Mouse (Mus musculus): ENCODE measurements around the gene Dgat2. TPM values are rescaled to one million over a fixed set of nuclear protein-coding genes. Genes with fewer than 3 reads are reported as not detected.

The Dgat2 gene
- total RNA-seq, 1 experiment from 2014 or later: 26.4 TPM

DNA sequence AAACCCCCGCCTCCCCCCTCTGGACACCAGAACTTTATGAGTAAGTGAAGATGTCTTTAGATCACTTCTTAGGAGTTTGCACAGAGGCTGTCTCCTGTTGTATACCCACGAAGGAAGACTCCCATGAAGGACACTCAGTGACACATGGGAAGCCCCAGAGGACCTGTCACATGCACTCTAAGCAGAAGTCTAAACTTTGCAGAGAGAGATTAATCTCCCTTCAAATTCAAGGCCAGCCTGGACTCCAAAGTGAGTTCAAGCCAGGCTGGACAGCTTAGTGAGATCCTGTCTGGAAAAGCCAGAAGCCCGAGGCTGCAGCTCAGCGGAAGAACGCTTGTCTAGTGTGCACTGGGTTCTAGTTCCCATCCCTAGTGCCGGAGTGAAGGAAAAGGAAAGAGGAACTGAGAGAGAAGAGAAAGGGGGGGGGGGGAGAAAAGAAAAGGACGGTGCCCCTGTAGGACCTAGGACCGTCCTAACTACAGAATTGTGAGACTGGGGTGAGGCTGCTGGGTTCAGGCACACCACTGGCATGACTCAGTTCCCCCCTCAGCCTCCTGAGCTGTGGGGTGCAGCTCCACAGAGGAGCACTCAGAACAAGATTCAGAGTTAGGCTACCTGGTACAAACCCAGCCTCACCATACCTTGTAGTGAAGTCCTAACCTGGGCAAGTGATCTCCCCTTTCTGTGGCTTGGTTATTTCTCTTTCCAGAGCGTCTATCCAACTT lies 17.1 kb upstream of the Dgat2 start:
- no peak for ATAC-seq (ENCODE audit: extremely low read depth, insufficient number of reproducible peaks, low FRiP score, poor library complexity, severe bottlenecking)

GRCm38 (mm10) chr7:99198811-99199210 lies 16.3 kb upstream of the Dgat2 start:
- ATAC-seq (ENCODE audit: extremely low read depth, insufficient number of reproducible peaks, low FRiP score, poor library complexity, severe bottlenecking): no peak

DNA sequence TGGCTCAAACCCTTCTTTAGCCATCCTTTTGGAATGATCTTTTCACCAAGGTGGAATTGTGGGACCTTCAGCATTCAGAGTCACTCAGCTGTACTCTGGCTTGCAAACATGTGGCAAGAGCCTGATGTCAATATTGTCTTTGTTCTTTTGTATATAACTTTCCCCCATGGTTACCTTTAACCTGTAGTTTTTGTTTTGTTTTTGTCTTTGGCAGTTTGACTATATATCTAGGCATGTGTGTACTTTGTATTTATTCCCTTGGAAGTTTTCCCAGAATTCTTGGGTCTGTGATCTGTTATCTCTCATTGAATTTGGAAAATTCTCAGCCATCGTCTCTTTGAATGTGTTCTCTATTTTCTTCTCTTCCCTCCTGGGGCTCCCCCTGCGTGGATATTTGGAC lies 12.0 kb upstream of the Dgat2 start:
- ATAC-seq (ENCODE audit: extremely low read depth, insufficient number of reproducible peaks, low FRiP score, poor library complexity, severe bottlenecking): no peak

DNA sequence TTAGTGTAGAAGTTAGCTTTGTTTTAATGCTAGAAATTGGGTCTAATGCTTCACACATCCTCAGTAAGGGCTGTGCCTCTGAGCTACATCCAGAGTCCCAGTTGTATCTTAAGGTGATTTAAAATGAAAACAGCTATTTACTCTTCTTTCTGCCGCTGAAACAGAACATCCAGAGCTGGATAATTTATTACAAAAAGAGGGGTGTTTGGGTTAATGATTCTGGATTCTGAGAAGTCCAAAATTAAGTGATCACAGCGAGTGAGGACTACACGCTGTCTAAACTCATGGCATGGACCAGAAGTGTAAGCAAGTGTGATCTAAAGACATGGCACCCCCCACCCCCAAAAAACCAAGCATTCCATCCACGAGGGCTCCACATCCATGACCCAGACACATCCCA lies 11.4 kb upstream of the Dgat2 start:
- ATAC-seq (ENCODE audit: extremely low read depth, insufficient number of reproducible peaks, low FRiP score, poor library complexity, severe bottlenecking): no peak

- no peak for ATAC-seq (ENCODE audit: extremely low read depth, insufficient number of reproducible peaks, low FRiP score, poor library complexity, severe bottlenecking)
Observed at GRCm38 (mm10) chr7:99191411-99191810, 8.9 kb upstream of the Dgat2 start.

DNA sequence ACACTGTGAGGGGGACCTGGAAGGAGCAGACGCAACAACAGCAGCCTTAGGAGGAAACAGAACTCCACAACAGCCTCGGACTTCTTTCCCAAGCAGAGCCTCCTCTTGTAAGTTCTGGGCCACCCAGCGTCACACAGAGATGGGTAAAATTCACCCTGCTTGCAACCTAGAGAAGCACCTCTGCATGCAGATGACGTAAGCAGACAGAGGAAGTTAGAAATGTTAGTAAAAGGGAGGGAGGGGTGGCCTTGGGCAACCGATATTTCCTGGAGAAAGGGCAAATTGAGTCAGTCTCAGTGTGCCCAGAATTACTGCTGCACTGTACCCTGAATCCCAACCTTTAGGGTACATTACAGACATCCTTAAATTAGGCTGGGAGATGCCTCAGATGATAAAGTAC lies 7.4 kb upstream of the Dgat2 start:
- peak; percentile 83 for ATAC-seq (ENCODE audit: extremely low read depth, insufficient number of reproducible peaks, low FRiP score, poor library complexity, severe bottlenecking)

GRCm38 (mm10) chr7:99188630-99189029 lies 6.1 kb upstream of the Dgat2 start:
- ATAC-seq (ENCODE audit: extremely low read depth, insufficient number of reproducible peaks, low FRiP score, poor library complexity, severe bottlenecking): no peak

- ATAC-seq (ENCODE audit: extremely low read depth, insufficient number of reproducible peaks, low FRiP score, poor library complexity, severe bottlenecking): no peak
Observed at GRCm38 (mm10) chr7:99187451-99187850, 4.9 kb upstream of the Dgat2 start.

GRCm38 (mm10) chr7:99185405-99185804 lies 2.9 kb upstream of the Dgat2 start:
- ATAC-seq (ENCODE audit: extremely low read depth, insufficient number of reproducible peaks, low FRiP score, poor library complexity, severe bottlenecking): no peak

DNA sequence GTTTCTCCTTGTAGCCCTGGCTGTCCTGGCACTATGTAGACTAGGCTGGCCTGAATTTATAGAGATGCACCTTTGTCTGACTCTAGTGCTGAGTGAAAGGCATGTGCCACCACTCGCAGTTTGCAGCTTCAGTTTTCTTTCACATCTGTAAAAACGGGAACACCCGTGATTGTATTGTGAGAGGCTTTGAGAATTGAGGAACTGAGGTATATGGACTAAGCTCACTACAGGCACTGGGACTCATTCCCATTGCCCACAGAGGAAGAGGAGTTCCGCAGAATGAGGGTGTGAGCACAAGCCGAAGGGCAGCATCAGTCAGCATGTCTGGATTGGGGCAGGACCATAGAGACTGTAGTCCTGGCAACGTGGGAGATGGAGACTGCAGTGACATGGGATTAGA lies 1.2 kb upstream of the Dgat2 start:
- ATAC-seq (ENCODE audit: extremely low read depth, insufficient number of reproducible peaks, low FRiP score, poor library complexity, severe bottlenecking): peak; percentile 44

GRCm38 (mm10) chr7:99181619-99182431 lies 694 bp downstream of the Dgat2 start:
- peak; percentile 25; the same call in 1 of the 2 replicates for ATAC-seq (ENCODE audit: extremely low read depth, insufficient number of reproducible peaks, low FRiP score, poor library complexity, severe bottlenecking)

GRCm38 (mm10) chr7:99180162-99180561 lies 2.4 kb downstream of the Dgat2 start:
- no peak for ATAC-seq (ENCODE audit: extremely low read depth, insufficient number of reproducible peaks, low FRiP score, poor library complexity, severe bottlenecking)

DNA sequence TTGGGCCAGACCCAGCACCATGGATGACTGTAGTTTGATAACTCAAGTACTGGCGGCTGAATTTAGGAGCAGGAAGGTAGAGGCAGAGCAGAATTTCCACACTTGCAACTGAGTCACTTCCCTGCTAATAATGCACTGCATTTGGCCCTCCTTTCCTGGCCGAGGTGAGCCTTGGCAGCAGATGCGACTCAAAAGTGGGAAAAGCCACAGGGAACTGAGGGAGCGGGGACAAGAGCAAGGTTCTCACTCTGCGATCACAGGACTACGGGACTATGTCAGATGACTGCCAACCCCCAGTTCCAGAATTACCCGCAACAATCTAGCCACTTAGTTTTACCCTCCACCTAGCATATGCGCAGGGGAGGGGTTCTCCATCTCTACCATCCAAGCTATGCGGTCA lies 3.2 kb downstream of the Dgat2 start:
- no peak for ATAC-seq (ENCODE audit: extremely low read depth, insufficient number of reproducible peaks, low FRiP score, poor library complexity, severe bottlenecking)

GRCm38 (mm10) chr7:99177386-99177785 lies 5.1 kb downstream of the Dgat2 start:
- ATAC-seq (ENCODE audit: extremely low read depth, insufficient number of reproducible peaks, low FRiP score, poor library complexity, severe bottlenecking): no peak

- no peak for ATAC-seq (ENCODE audit: extremely low read depth, insufficient number of reproducible peaks, low FRiP score, poor library complexity, severe bottlenecking)
Observed at GRCm38 (mm10) chr7:99175666-99176065, 6.9 kb downstream of the Dgat2 start.

DNA sequence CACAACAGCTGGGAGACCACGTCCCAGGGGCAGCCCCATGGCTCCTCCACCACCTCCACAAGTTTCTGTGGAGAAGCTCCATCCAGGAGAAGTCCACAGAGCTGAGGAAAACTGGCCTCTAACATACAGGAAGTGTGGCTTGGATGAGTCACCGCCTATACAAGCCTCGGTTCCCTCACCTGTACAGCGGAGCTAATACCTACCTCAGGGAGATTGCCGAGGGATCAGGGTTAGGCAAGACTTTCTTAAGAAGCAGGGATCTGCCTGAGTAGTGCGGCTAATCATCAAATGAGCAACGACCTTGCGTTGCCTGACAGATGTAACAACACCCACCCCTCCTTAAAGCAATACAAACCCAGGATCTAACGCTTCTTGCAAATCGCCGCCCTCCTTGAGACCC lies 7.4 kb downstream of the Dgat2 start:
- no peak for ATAC-seq (ENCODE audit: extremely low read depth, insufficient number of reproducible peaks, low FRiP score, poor library complexity, severe bottlenecking)

- no peak for ATAC-seq (ENCODE audit: extremely low read depth, insufficient number of reproducible peaks, low FRiP score, poor library complexity, severe bottlenecking)
Observed at GRCm38 (mm10) chr7:99174006-99174405, 8.5 kb downstream of the Dgat2 start.

DNA sequence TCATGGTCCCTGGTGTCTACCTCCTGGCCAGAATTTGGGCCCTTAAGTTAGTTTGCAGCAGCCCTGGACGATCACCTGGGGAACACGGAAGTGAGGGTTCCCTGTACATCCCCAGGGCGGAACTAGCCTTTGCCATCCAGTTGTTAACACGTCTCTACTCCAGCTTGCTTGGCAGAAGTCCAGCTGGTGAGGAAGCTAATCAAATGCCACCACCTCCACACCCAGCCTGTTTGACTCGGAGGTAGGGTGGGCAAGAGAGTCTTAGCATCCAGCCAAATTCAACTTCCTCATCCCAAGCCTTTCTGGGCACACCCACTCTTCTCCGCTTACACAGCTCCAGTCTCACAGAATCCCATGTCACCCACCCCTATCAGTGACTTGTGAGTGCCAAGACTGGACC lies 9.6 kb downstream of the Dgat2 start:
- peak; percentile 25; the same call in 1 of the 2 replicates for ATAC-seq (ENCODE audit: extremely low read depth, insufficient number of reproducible peaks, low FRiP score, poor library complexity, severe bottlenecking)

GRCm38 (mm10) chr7:99171730-99172463 lies 10.6 kb downstream of the Dgat2 start:
- ATAC-seq (ENCODE audit: extremely low read depth, insufficient number of reproducible peaks, low FRiP score, poor library complexity, severe bottlenecking): no peak

DNA sequence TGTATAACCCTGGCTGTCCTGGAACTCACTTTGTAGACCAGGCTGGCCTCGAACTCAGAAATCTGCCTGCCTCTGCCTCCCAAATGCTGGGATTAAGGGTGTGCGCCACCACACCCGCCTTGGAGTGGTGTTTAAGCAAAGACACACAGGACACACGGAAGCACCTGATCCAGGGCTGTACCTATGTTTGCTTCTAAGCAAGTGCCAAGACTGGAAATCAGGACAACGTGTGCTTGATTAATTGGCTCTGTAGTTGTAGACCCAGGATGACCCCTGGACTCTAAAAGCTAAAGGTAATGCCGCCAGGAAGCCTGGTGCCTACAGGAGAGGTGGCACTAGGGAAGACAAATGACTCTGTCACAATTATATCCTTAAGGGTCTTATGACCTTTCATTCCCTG lies 12.0 kb downstream of the Dgat2 start:
- ATAC-seq (ENCODE audit: extremely low read depth, insufficient number of reproducible peaks, low FRiP score, poor library complexity, severe bottlenecking): no peak
